Comparison of ENCODE assay signal across 1 mouse cellular context in the genomic region with DNA sequence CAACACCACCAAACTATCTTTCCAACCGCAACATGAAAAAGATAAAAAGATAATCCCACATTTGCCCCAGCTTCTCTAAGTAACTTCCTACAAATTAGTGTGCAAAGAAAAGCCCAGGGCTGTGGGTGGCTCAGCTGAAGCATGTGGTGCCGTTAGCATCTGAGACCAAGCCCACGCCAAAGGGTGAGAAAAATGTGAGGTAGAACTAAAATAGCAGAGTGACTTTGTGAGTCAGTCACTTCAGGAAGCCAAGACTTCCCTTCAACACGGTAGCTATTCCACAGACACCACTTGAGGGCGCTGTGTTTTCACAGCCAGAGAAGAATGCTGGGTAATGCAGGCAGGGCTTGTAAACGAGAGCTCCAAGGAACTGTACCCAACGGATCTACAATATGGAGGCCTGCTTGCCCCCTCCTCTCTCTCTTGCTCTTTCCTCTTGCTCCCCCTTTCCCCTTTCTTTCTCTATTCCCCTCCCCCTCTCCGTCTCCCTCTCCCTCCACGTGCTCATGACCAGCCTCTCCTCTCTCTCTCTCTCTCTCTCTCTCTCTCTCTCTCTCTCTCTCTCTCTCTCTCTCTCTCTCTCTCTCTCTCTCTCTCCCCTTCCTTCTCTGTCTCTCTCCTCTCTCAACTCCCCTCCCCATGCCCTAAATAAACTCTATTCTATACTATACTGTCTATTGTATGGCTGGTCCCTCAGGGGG.
A peak's percentile ranks its signal among the peaks of the same experiment; 100 is the strongest.
TF ChIP-seq lines count a peak whose summit lies in the region.

No protein-coding gene starts in this region.

TF ChIP-seq in MEL, 35 proteins besides CTCF, POLR2A, EP300 and RAD21 (continued from another document):
- peak; percentile 56 for TF ChIP-seq ETS1 (IDR thresholded peaks at IDR 0.05; ENCODE audit: low read depth, low read length)
- TF ChIP-seq GABPA (IDR thresholded peaks at IDR 0.05; ENCODE audit: low read depth, low read length): no peak
- TF ChIP-seq ZMIZ1 (IDR thresholded peaks at IDR 0.05; ENCODE audit: low read depth, low read length): no peak
- TF ChIP-seq RCOR1 (IDR thresholded peaks at IDR 0.05; ENCODE audit: low read depth, low read length): no peak
- no peak for TF ChIP-seq MEF2A (IDR thresholded peaks at IDR 0.05; ENCODE audit: extremely low read depth, insufficient replicate concordance, low read depth, low read length, poor library complexity, severe bottlenecking)
- TF ChIP-seq SIN3A (IDR thresholded peaks at IDR 0.05; ENCODE audit: low read length): peak; percentile 53
- no peak for TF ChIP-seq POLR2AphosphoS2 (IDR thresholded peaks at IDR 0.05; ENCODE audit: low read length)
- peak; percentile 95 for TF ChIP-seq JUND (IDR thresholded peaks at IDR 0.05; ENCODE audit: low read depth, low read length)
- TF ChIP-seq ZKSCAN1 (IDR thresholded peaks at IDR 0.05; ENCODE audit: low read depth, low read length): no peak
- no peak for TF ChIP-seq ELF1 (IDR thresholded peaks at IDR 0.05; ENCODE audit: low read depth, low read length)
- TF ChIP-seq MYB (IDR thresholded peaks at IDR 0.05; ENCODE audit: low read depth, low read length): 0 out of 2 replicates have a peak, but pooled peaks have one; percentile 51
- peak; percentile 87 for TF ChIP-seq MYC (IDR thresholded peaks at IDR 0.05; ENCODE audit: low read depth, low read length)
- TF ChIP-seq NELFE (IDR thresholded peaks at IDR 0.05; ENCODE audit: low read depth, low read length): no peak; the same call in 1 of the 2 replicates
- TF ChIP-seq CHD1 (IDR thresholded peaks at IDR 0.05; ENCODE audit: low read depth, low read length): no peak
- TF ChIP-seq USF2 (IDR thresholded peaks at IDR 0.05; ENCODE audit: borderline replicate concordance in 1 of 2, insufficient read depth in 1 of 2, low read depth in 1 of 2, low read length in 2 of 2): no peak
- TF ChIP-seq MXI1 (IDR thresholded peaks at IDR 0.05; ENCODE audit: low read depth, low read length): peak; percentile 52; the same call in 1 of the 2 replicates
- peak; percentile 17; the same call in 1 of the 2 replicates for TF ChIP-seq BHLHE40 (IDR thresholded peaks at IDR 0.05; ENCODE audit: borderline replicate concordance, low read depth, low read length)
- peak; percentile 73 for TF ChIP-seq HCFC1 (IDR thresholded peaks at IDR 0.05; ENCODE audit: low read depth, low read length)
- no peak for TF ChIP-seq TAL1 (IDR thresholded peaks at IDR 0.05; ENCODE audit: low read length)
- TF ChIP-seq ZC3H11A (IDR thresholded peaks at IDR 0.05; ENCODE audit: low read depth, low read length): no peak
- TF ChIP-seq NRF1 (IDR thresholded peaks at IDR 0.05; ENCODE audit: insufficient read depth, low read depth, low read length, poor library complexity, severe bottlenecking): no peak
- no peak for TF ChIP-seq POLR2AphosphoS5 (IDR thresholded peaks at IDR 0.05; ENCODE audit: borderline replicate concordance, low read depth, low read length)
- peak; percentile 51 for TF ChIP-seq MAZ (IDR thresholded peaks at IDR 0.05; ENCODE audit: low read depth, low read length)
- peak; percentile 4; the same call in 1 of the 2 replicates for TF ChIP-seq ZNF384 (IDR thresholded peaks at IDR 0.05; ENCODE audit: low read depth, low read length)
- no peak for TF ChIP-seq USF1 (IDR thresholded peaks at IDR 0.05; ENCODE audit: low read depth, low read length)
- peak; percentile 66 for TF ChIP-seq TBP (IDR thresholded peaks at IDR 0.05; ENCODE audit: low read depth, low read length)
- TF ChIP-seq TCF12 (IDR thresholded peaks at IDR 0.05; ENCODE audit: low read depth, low read length): no peak; the same call in 1 of the 2 replicates
- TF ChIP-seq SMC3 (IDR thresholded peaks at IDR 0.05; ENCODE audit: low read depth, low read length): peak; percentile 51
- no peak for TF ChIP-seq CHD2 (IDR thresholded peaks at IDR 0.05; ENCODE audit: low read length)
- TF ChIP-seq E2F4 (IDR thresholded peaks at IDR 0.05; ENCODE audit: borderline replicate concordance, low read depth, low read length): no peak
- TF ChIP-seq MAFK (IDR thresholded peaks at IDR 0.05; ENCODE audit: borderline replicate concordance, low read depth, low read length): no peak
- TF ChIP-seq KAT2A (conservative IDR thresholded peaks at IDR 0.05; ENCODE audit: low read depth, low read length): no peak
